Mouse (Mus musculus) embryonic facial prominence, embryonic 13.5 days (tissue): Measurements from ENCODE around the gene Tnni3k. TPM values are rescaled to one million over a fixed set of nuclear protein-coding genes. Genes with fewer than 3 reads are reported as not detected.
A peak's percentile ranks its signal among the peaks of the same experiment; 100 is the strongest.
"Not testable (repeated sequence)": the region's sequence is repeated elsewhere in the genome, so short reads cannot be mapped to it uniquely, and the experiment has no call there.

ENCODE experiments used
- ATAC-seq: fragments of 200-750 bp; cut with Nextera tagmentation; 2 replicates; pipeline ENCODE4 v1.8.0; 2017; ENCODE audit warnings: low read depth; ENCODE audit not compliant: insufficient number of reproducible peaks, insufficient read depth, low FRiP score, low TSS enrichment
- H3K27ac ChIP-seq: fragments of 300-500 bp; sonication (generic); 2 replicates; pipeline ENCODE4 v1.5.1; 2015; ENCODE audit warnings: moderate library complexity, mild to moderate bottlenecking, inconsistent platforms
- H3K27me3 ChIP-seq: fragments of 300-500 bp; sonication (generic); 2 replicates; pipeline ENCODE4 v1.6.1; 2015; ENCODE audit warnings: mild to moderate bottlenecking, inconsistent platforms
- H3K36me3 ChIP-seq: fragments of 300-500 bp; sonication (generic); 2 replicates; pipeline ENCODE4 v1.6.1; 2015; ENCODE audit warnings: mild to moderate bottlenecking, inconsistent platforms
- H3K4me1 ChIP-seq: fragments of 300-500 bp; sonication (generic); 2 replicates; pipeline ENCODE4 v1.6.1; 2015; ENCODE audit warnings: inconsistent platforms
- H3K4me2 ChIP-seq: fragments of 300-500 bp; sonication (generic); 2 replicates; pipeline ENCODE4 v1.6.1; 2015; ENCODE audit warnings: moderate library complexity, mild to moderate bottlenecking, inconsistent platforms
- H3K4me3 ChIP-seq: fragments of 300-500 bp; sonication (generic); 2 replicates; pipeline ENCODE4 v1.5.1; 2015; ENCODE audit warnings: mild to moderate bottlenecking, inconsistent platforms
- H3K9ac ChIP-seq: fragments of 300-500 bp; sonication (generic); 2 replicates; pipeline ENCODE4 v1.6.1; 2015; ENCODE audit warnings: mild to moderate bottlenecking, inconsistent platforms
- H3K9me3 ChIP-seq: fragments of 300-500 bp; sonication (generic); 2 replicates; pipeline ENCODE4 v1.6.1; 2016; ENCODE audit warnings: inconsistent platforms
- WGBS: fragments of 180-500 bp; shearing (Covaris S2); methylation state at CpG from one replicate; pipeline ENCODE4 v1.1.7; 2015; ENCODE audit warnings: mixed read lengths; 5-methylcytosine and 5-hydroxymethylcytosine counted together
- polyA plus RNA-seq: library from polyadenylated mRNA; unstranded; fragments of >200 nt; fragmentation: Nextera tagmentation; extraction: Ambion mirVana; gene quantifications from 2 replicates; pipeline ENCODE4 v1.2.1, GENCODE M21; 2015

The Tnni3k gene
- polyA plus RNA-seq, 1 experiment from 2014 or later, result 0.08 TPM

GRCm38 (mm10) chr3:154824713-154825112, 230.5 kb downstream of the Tnni3k start:
- 84% methylated on average over 4 of the region's 4 CpGs for WGBS
- no peak overlapping the region for H3K4me3 ChIP-seq
- H3K27me3 ChIP-seq, result no peaks in the 10 kb centered on the region
- H3K4me2 ChIP-seq, result no peak overlapping the region
- H3K4me1 ChIP-seq, result no peaks in the 10 kb centered on the region
- no peak overlapping the region for H3K9ac ChIP-seq
- no peaks in the 10 kb centered on the region for H3K9me3 ChIP-seq
- H3K36me3 ChIP-seq, result no peaks in the 10 kb centered on the region
- no peak for ATAC-seq
- H3K27ac ChIP-seq, result no peak overlapping the region

DNA sequence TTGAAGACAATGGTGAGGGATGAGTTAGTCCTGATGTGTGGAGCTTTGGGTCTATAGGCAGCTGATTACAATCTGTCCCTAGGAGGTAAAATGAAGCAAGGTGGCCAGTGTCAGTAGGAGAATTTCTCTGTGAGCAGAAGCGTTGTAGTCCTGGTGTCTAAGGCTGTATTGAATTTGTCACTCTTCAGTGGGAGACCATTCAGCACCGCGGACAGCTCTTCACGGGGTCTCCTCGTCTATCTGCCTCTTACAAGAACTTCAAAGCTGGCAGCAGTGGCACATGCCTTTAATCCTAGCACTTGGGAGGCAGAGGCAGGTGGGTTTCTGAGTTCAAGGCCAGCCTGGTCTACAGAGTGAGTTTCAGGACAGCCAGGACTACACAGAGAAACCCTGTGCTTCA, 235.5 kb downstream of the Tnni3k start:
- H3K4me1 ChIP-seq, result peaks cover 11% of the 10 kb centered on the region; the same call in 1 of the 2 replicates
- not testable (repeated sequence) for H3K27me3 ChIP-seq, H3K36me3 ChIP-seq, H3K9me3 ChIP-seq, H3K4me2 ChIP-seq, ATAC-seq, H3K27ac ChIP-seq, H3K4me3 ChIP-seq, H3K9ac ChIP-seq
- 10% methylated on average over 5 of the region's 5 CpGs for WGBS

- Histone ChIP-seq H3K27ac (no peak overlapping the region), H3K36me3 (no peaks in the 10 kb centered on the region), H3K9me3 (no peaks in the 10 kb centered on the region), H3K27me3 (peaks cover 4% of the 10 kb centered on the region), H3K9ac (no peak overlapping the region), H3K4me1 (peaks cover 11% of the 10 kb centered on the region; the same call in 1 of the 2 replicates), H3K4me2 (peak overlapping the region; percentile 5; the same call in 1 of the 2 replicates), H3K4me3 (no peak overlapping the region)
- 4% methylated on average over 7 of the region's 7 CpGs for WGBS
- no peak for ATAC-seq
These were observed 237.5 kb downstream of the Tnni3k start for GRCm38 (mm10) chr3:154817732-154818131.

- no peaks in the 10 kb centered on the region for H3K36me3 ChIP-seq
- H3K27ac ChIP-seq, result no peak overlapping the region
- H3K4me1 ChIP-seq, result peaks cover 11% of the 10 kb centered on the region; the same call in 1 of the 2 replicates
- H3K9ac ChIP-seq, result no peak overlapping the region
- peak overlapping the region; percentile 5; the same call in 1 of the 2 replicates for H3K4me2 ChIP-seq
- 31% methylated on average over 19 of the region's 19 CpGs for WGBS
- no peak overlapping the region for H3K4me3 ChIP-seq
- H3K27me3 ChIP-seq, result peaks cover 4% of the 10 kb centered on the region
- ATAC-seq, result 0 out of 2 replicates have a peak, but pooled peaks have one; percentile 60
- no peaks in the 10 kb centered on the region for H3K9me3 ChIP-seq
These were observed 238.2 kb downstream of the Tnni3k start for GRCm38 (mm10) chr3:154816801-154817625.

DNA sequence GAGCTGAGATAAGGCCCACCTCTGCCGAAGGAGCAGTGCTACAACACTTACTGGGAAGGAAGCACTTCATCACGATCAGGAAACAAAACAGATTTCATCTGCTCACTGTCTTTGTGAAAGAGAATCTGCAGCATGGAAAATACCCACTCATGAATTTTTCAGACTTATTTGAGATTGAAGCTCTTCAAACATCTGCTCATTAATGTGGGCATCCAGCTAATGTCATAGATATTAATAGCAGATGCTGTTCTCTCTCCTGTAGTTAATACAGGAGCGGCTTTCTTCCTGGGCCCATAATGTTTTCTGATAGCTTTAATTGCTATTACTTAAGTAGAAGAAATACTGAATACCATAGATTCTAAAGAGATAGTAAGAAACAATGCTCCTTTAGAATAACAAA, 239.0 kb downstream of the Tnni3k start:
- H3K27ac ChIP-seq, result no peak overlapping the region
- H3K9me3 ChIP-seq, result no peaks in the 10 kb centered on the region
- 63% methylated on average over 3 of the region's 3 CpGs for WGBS
- no peak for ATAC-seq
- no peak overlapping the region for H3K4me3 ChIP-seq
- H3K36me3 ChIP-seq, result no peaks in the 10 kb centered on the region
- no peak overlapping the region for H3K4me2 ChIP-seq
- H3K27me3 ChIP-seq, result peaks cover 4% of the 10 kb centered on the region
- no peak overlapping the region for H3K9ac ChIP-seq
- peaks cover 11% of the 10 kb centered on the region; the same call in 1 of the 2 replicates for H3K4me1 ChIP-seq

DNA sequence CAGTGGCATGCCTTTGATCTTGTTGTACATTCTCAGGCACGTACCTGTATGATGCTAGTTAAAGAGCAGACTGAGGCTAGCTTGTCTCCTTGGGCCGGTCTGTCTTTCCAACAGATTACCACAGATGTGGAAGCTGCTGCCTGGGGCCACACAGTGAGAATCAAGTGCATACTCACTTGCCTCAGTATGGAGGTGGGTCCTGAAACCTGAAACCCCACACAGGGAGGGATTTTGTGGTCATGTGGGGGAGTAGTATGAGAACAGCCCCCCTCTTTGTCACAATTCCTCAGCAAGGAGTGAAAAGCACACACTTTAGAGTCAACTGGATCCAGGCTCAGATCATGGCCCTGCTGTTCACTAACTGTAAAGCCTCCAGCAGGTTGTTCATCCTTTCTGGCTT, 239.6 kb downstream of the Tnni3k start:
- no peak for ATAC-seq
- Histone ChIP-seq H3K9me3 (no peaks in the 10 kb centered on the region), H3K27ac (no peak overlapping the region), H3K27me3 (peaks cover 4% of the 10 kb centered on the region), H3K4me2 (no peak overlapping the region), H3K4me1 (peaks cover 11% of the 10 kb centered on the region; the same call in 1 of the 2 replicates), H3K4me3 (no peak overlapping the region), H3K9ac (no peak overlapping the region), H3K36me3 (no peaks in the 10 kb centered on the region)
- WGBS, result 16% methylated on average over 2 of the region's 2 CpGs

- 70% methylated on average over 1 of the region's 1 CpGs for WGBS
- H3K36me3 ChIP-seq, result no peaks in the 10 kb centered on the region
- H3K9me3 ChIP-seq, result no peaks in the 10 kb centered on the region
- no peak overlapping the region for H3K9ac ChIP-seq
- peaks cover 11% of the 10 kb centered on the region; the same call in 1 of the 2 replicates for H3K4me1 ChIP-seq
- H3K4me2 ChIP-seq, result no peak overlapping the region
- no peak overlapping the region for H3K27ac ChIP-seq
- no peak overlapping the region for H3K4me3 ChIP-seq
- ATAC-seq, result no peak
- H3K27me3 ChIP-seq, result peaks cover 4% of the 10 kb centered on the region
These were observed 242.3 kb downstream of the Tnni3k start for GRCm38 (mm10) chr3:154812893-154813292.

DNA sequence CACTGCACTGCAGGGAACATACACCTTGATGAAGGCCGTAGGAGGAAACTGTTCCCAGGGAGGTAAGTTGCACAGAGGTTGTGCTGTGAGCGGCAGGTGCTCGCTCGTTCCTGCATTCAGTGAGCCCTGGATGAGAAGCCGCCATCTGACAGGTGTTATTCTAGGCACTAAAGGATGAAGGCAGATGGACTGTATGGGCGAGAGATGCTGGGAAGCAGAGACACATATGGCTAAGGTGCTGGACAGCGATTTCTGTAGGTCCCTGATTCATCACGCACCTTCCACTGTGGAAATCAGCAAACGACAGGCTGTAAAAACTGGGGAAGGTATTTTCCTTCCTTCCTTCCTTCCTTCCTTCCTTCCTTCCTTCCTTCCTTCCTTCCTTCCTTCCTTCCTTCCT, 243.4 kb downstream of the Tnni3k start:
- Histone ChIP-seq H3K36me3 (no peaks in the 10 kb centered on the region), H3K9ac (no peak overlapping the region), H3K27me3 (peaks cover 3% of the 10 kb centered on the region; the same call in 1 of the 2 replicates), H3K27ac (no peak overlapping the region), H3K4me1 (peaks cover 9% of the 10 kb centered on the region), H3K4me2 (no peak overlapping the region), H3K4me3 (no peak overlapping the region), H3K9me3 (no peaks in the 10 kb centered on the region)
- WGBS, result 66% methylated on average over 9 of the region's 9 CpGs
- ATAC-seq, result no peak

GRCm38 (mm10) chr3:154811281-154811680, 243.9 kb downstream of the Tnni3k start:
- H3K27ac ChIP-seq, result no peak overlapping the region
- H3K9ac ChIP-seq, result no peak overlapping the region
- H3K36me3 ChIP-seq, result no peaks in the 10 kb centered on the region
- 53% methylated on average over 9 of the region's 9 CpGs for WGBS
- H3K4me1 ChIP-seq, result peaks cover 12% of the 10 kb centered on the region
- H3K4me3 ChIP-seq, result no peak overlapping the region
- ATAC-seq, result no peak
- no peak overlapping the region for H3K4me2 ChIP-seq
- no peaks in the 10 kb centered on the region for H3K9me3 ChIP-seq
- H3K27me3 ChIP-seq, result no peaks in the 10 kb centered on the region; the same call in 1 of the 2 replicates

GRCm38 (mm10) chr3:154810273-154810870, 244.8 kb downstream of the Tnni3k start:
- WGBS, result 75% methylated on average over 7 of the region's 7 CpGs
- Histone ChIP-seq H3K4me2 (no peak overlapping the region), H3K36me3 (no peaks in the 10 kb centered on the region), H3K27me3 (no peaks in the 10 kb centered on the region; the same call in 1 of the 2 replicates), H3K4me3 (no peak overlapping the region), H3K27ac (no peak overlapping the region), H3K9me3 (no peaks in the 10 kb centered on the region), H3K9ac (no peak overlapping the region), H3K4me1 (peaks cover 7% of the 10 kb centered on the region)
- no peak for ATAC-seq

DNA sequence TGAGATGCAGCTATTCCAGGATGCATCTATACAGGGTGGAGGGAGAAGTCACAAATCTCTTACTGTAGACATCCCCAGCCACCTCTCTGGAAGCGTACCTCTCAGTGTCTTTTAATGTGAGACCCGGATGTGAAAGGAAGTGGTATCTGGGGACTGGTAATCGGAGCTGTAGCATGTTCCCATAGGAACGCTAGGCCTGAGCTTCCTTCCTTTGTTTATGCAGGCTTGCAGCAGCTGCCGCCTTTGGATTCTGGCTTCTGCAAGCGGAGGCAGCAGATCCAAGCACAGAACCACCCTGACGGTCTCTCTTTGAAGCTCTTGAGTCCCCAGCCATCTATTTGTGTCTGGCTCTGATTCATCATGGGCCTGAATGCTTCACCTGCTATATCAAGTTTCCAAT, 248.6 kb downstream of the Tnni3k start:
- Histone ChIP-seq H3K27ac (no peak overlapping the region), H3K9me3 (no peaks in the 10 kb centered on the region), H3K27me3 (no peaks in the 10 kb centered on the region; the same call in 1 of the 2 replicates), H3K4me2 (no peak overlapping the region), H3K9ac (no peak overlapping the region), H3K4me1 (peaks cover 6% of the 10 kb centered on the region), H3K4me3 (no peak overlapping the region), H3K36me3 (no peaks in the 10 kb centered on the region)
- WGBS, result 22% methylated on average over 7 of the region's 7 CpGs
- ATAC-seq, result no peak
